Mouse (Mus musculus): ENCODE measurements around the gene 5730455P16Rik. TPM values are rescaled to one million over a fixed set of nuclear protein-coding genes. Genes with fewer than 3 reads are reported as not detected.

5730455P16Rik gene
- total RNA-seq, 2 experiments from 2014 or later, result 24.3 to 28.6 TPM

- DNase-seq, result no peak
- intact Hi-C loops (cut with DNase I; ENCODE audit: low total_unique reads), result no loop called here
Observed at GRCm38 (mm10) chr11:80311271-80311670, 66.6 kb downstream of the 5730455P16Rik start.

Other genes starting within 250 kb of the 5730455P16Rik start
- gene Tefm, start 235.9 kb downstream of the 5730455P16Rik start, total RNA-seq (2021), result 10 to 100 TPM; 20.4 to 20.7 TPM
- 10 to 100 TPM in 1 of 2 experiments, 1 to 10 TPM in 1; 7.4 to 10.7 TPM for gene Adap2, start 223.9 kb downstream of the 5730455P16Rik start, total RNA-seq (2021)
- 1 to 10 TPM; 3.6 to 3.7 TPM for gene Rnf135, start 194.2 kb downstream of the 5730455P16Rik start, total RNA-seq (2021)
- 10 to 100 TPM; 38.6 to 38.9 TPM for gene Rhot1, start 169.0 kb downstream of the 5730455P16Rik start, total RNA-seq (2021)
- 10 to 100 TPM; 10.6 to 11.4 TPM for gene Rhbdl3, start 77.1 kb downstream of the 5730455P16Rik start, total RNA-seq (2021)
- 10 to 100 TPM; 61.4 to 64.0 TPM for gene Zfp207, start 5.2 kb upstream of the 5730455P16Rik start, total RNA-seq (2021)
- gene Psmd11, start 50.6 kb upstream of the 5730455P16Rik start, total RNA-seq (2021), result 100 to 1,000 TPM; 121 to 128 TPM
- gene Cdk5r1, start 99.0 kb upstream of the 5730455P16Rik start, total RNA-seq (2021), result 1 to 10 TPM; 1.5 to 3.0 TPM